Mouse (Mus musculus) heart, adult 2 months (tissue): ENCODE measurements around the gene Ago3.

Experiments
- CTCF ChIP-seq: fragments of 200-600 bp; IDR thresholded peaks from 2 replicates; pipeline ENCODE4 v1.8.1; 2022; ENCODE audit warnings: antibody characterized with exemption, mild to moderate bottlenecking, moderate library complexity
- POLR2A ChIP-seq: fragments of 200-500 bp; IDR thresholded peaks from 2 replicates; pipeline ENCODE4 v1.6.1; 2011; ENCODE audit warnings: mild to moderate bottlenecking, low read depth, low read length, control low read depth; ENCODE audit not compliant: insufficient read depth

- TF ChIP-seq POLR2A (no peak), CTCF (no peak)
These were observed 104.0 kb downstream of the Ago3 start, which contains the start of gene Tekt2 for GRCm38 (mm10) chr4:126325281-126325861.
